In the genomic region with DNA sequence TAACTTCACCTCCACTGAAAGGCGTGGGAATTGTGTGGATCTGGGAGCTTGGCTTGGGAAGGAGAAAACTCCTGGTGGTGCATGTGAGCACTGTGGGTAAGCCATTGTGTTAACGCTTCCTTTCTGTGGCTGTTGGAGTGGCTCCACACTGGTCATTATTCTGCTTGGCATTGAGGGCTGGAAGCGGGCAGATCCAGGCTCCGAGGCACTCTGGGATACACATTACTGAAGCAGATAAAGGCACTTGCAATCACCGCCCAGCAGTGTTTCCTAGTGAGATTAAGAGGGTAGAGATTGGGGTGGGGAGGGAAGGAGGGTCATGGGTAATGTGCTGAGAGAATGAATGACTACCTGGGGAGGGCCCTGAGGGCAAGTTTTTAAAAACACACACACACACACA, we compare ENCODE assay signal across 14 mouse cellular contexts.
A peak's percentile ranks its signal among the peaks of the same experiment; 100 is the strongest.
DNase-seq lines count a peak whose midpoint lies in the region; ATAC-seq lines count a peak whose summit lies in the region.
"Had no signal": no experiment of that assay in that cellular context is flagged by ENCODE, and none has a peak within 500 bp of the region (broad histone marks: within the 10 kb centered on the region; RNA-seq: fewer than 3 reads in every experiment).

No protein-coding gene starts in this region.

- H3K27ac ChIP-seq in hindbrain, embryonic 15.5 days (replicated peaks): no peak overlapping the region
- H3K27ac ChIP-seq in hindbrain, embryonic 12.5 days: no peak overlapping the region
- H3K27ac ChIP-seq in heart, embryonic 10.5 days: peak overlapping the region; percentile 57; the same call in 1 of the 2 replicates
- H3K27ac ChIP-seq: liver, embryonic 14.5 days had no signal

- peak; percentile 65 for ATAC-seq in hindbrain, embryonic 15.5 days (ENCODE audit: low FRiP score, low read depth)
- no peak for ATAC-seq in hindbrain, embryonic 12.5 days (ENCODE audit: low FRiP score)

- no peaks in the 10 kb centered on the region for H3K27me3 ChIP-seq in hindbrain, embryonic 15.5 days
- no peaks in the 10 kb centered on the region; the same call in 1 of the 2 replicates for H3K27me3 ChIP-seq in hindbrain, embryonic 12.5 days
- H3K27me3 ChIP-seq in heart, embryonic 10.5 days (ENCODE audit: insufficient read depth, poor library complexity, severe bottlenecking): no peaks in the 10 kb centered on the region
- H3K27me3 ChIP-seq: CH12.LX had no signal

- H3K36me3 ChIP-seq in hindbrain, embryonic 15.5 days: no peaks in the 10 kb centered on the region
- no peaks in the 10 kb centered on the region for H3K36me3 ChIP-seq in hindbrain, embryonic 12.5 days
- H3K36me3 ChIP-seq in heart, embryonic 10.5 days: no peaks in the 10 kb centered on the region

- peaks cover 11% of the 10 kb centered on the region for H3K4me1 ChIP-seq in hindbrain, embryonic 15.5 days (replicated peaks)
- peaks cover 8% of the 10 kb centered on the region; the same call in 1 of the 2 replicates for H3K4me1 ChIP-seq in hindbrain, embryonic 12.5 days
- peaks cover 16% of the 10 kb centered on the region for H3K4me1 ChIP-seq in heart, embryonic 10.5 days

- no peaks in the 10 kb centered on the region for H3K9me3 ChIP-seq in hindbrain, embryonic 15.5 days
- no peaks in the 10 kb centered on the region for H3K9me3 ChIP-seq in hindbrain, embryonic 12.5 days (replicated peaks)
- H3K9me3 ChIP-seq in heart, embryonic 10.5 days: no peaks in the 10 kb centered on the region

- H3K4me2 ChIP-seq in hindbrain, embryonic 15.5 days: no peak overlapping the region
- no peak overlapping the region for H3K4me2 ChIP-seq in hindbrain, embryonic 12.5 days (replicated peaks)

- 35% methylated on average over 5 of the region's 5 CpGs for WGBS in hindbrain, embryonic 15.5 days
- 65% methylated on average over 5 of the region's 5 CpGs for WGBS in hindbrain, embryonic 12.5 days
- WGBS in heart, embryonic 10.5 days: 27% methylated on average over 5 of the region's 5 CpGs

- peak; percentile 27 for DNase-seq in brain, adult 2 months (ENCODE audit: low read depth, low spot score)
- DNase-seq in heart, embryonic 10.5 days (ENCODE audit: low spot score): no peak
- DNase-seq in kidney, postnatal 25 days: peak; percentile 20 to 62
- DNase-seq in thymus, postnatal 14 days: no peak
- no peak for DNase-seq in spleen, adult 12 weeks (ENCODE audit: low spot score)
- DNase-seq in embryo, embryonic 11 days: no peak
- DNase-seq: cerebellum, adult 18-20 months; layer of hippocampus, postnatal 36 days; thymus, adult 2 months had no signal

- H3K4me3 ChIP-seq in hindbrain, embryonic 15.5 days: no peak overlapping the region
- H3K4me3 ChIP-seq in hindbrain, embryonic 12.5 days: no peak overlapping the region
- no peak overlapping the region for H3K4me3 ChIP-seq in heart, embryonic 10.5 days
- H3K4me3 ChIP-seq: myocyte had no signal

- no peak overlapping the region for H3K9ac ChIP-seq in hindbrain, embryonic 15.5 days
- no peak overlapping the region for H3K9ac ChIP-seq in hindbrain, embryonic 12.5 days
- H3K9ac ChIP-seq: liver, embryonic 14.5 days had no signal

Comparison
In these comparisons a context has a peak if more than half of its experiments do, and no peak if none do; other contexts are left out.
1. DNase-seq: peak in brain, adult 2 months (single experiment) and kidney, postnatal 25 days (2 of 2); none in heart, embryonic 10.5 days (single experiment), thymus, postnatal 14 days (single experiment), spleen, adult 12 weeks (single experiment) and embryo, embryonic 11 days (single experiment).